Mouse (Mus musculus) T-cell, adult 66 days (primary cell): ENCODE results near the gene Vmn1r194. TPM values are rescaled to one million over a fixed set of nuclear protein-coding genes. Genes with fewer than 3 reads are reported as not detected.

ENCODE experiments used
- total RNA-seq, 2 experiments: library from RNA; stranded (reverse); gene quantifications; 3 replicates in 1 of 2; 4 replicates in 1 of 2; pipeline ENCODE4 v1.2.4; 2023

Gene Vmn1r194
- not detected for total RNA-seq

GRCm38 (mm10) chr13:22243915-22244314, at the start of gene Vmn1r194:
Vmn1r194 (plus strand) TSS chr13:22244215.

GRCm38 (mm10) chr13:22223060-22223459, 21.0 kb upstream of the Vmn1r194 start, which contains the start of gene Vmn1r193:
Vmn1r193 (minus strand) TSS chr13:22223160.

GRCm38 (mm10) chr13:22270222-22270621, 26.2 kb downstream of the Vmn1r194 start, which contains the start of gene Vmn1r195:
Vmn1r195 (plus strand) TSS chr13:22270522.

GRCm38 (mm10) chr13:22289620-22290019, 45.6 kb downstream of the Vmn1r194 start, which contains the start of gene Vmn1r196:
Vmn1r196 (plus strand) TSS chr13:22289920.

Other genes with a start within 250 kb of the Vmn1r194 start
- gene Prss16, start 234.5 kb upstream of the Vmn1r194 start, total RNA-seq, result under 1 TPM in 1 of 2 experiments, not detected in 1; 0.93 TPM
- 10 to 100 TPM in 1 of 2 experiments, 1 to 10 TPM in 1; 9.5 to 83.4 TPM for gene Hist1h2ah, start 208.6 kb upstream of the Vmn1r194 start, total RNA-seq
- 100 to 1,000 TPM in 1 of 2 experiments, 10 to 100 TPM in 1; 47.4 to 137 TPM for gene Hist1h2bk, start 208.3 kb upstream of the Vmn1r194 start, total RNA-seq
- 100 to 1,000 TPM in 1 of 2 experiments, 10 to 100 TPM in 1; 55.8 to 104 TPM for gene Hist1h4i, start 202.9 kb upstream of the Vmn1r194 start, total RNA-seq
- gene Hist1h2ag, start 201.3 kb upstream of the Vmn1r194 start, total RNA-seq, result 100 to 1,000 TPM in 1 of 2 experiments, 10 to 100 TPM in 1; 44.9 to 107 TPM
- 10 to 100 TPM; 39.1 to 88.2 TPM for gene Hist1h2bj, start 201.0 kb upstream of the Vmn1r194 start, total RNA-seq
- gene Vmn1r188, start 159.8 kb upstream of the Vmn1r194 start, total RNA-seq, result not detected
- not detected for gene Vmn1r189, start 138.4 kb upstream of the Vmn1r194 start, total RNA-seq
- not detected for gene Vmn1r191, start 60.2 kb upstream of the Vmn1r194 start, total RNA-seq
- gene Vmn1r192, start 53.1 kb upstream of the Vmn1r194 start, total RNA-seq, result not detected
- gene Vmn1r193, start 21.1 kb upstream of the Vmn1r194 start, total RNA-seq, result not detected
- gene Vmn1r195, start 26.3 kb downstream of the Vmn1r194 start, total RNA-seq, result not detected
- not detected for gene Vmn1r196, start 45.7 kb downstream of the Vmn1r194 start, total RNA-seq
- gene Vmn1r197, start 80.4 kb downstream of the Vmn1r194 start, total RNA-seq, result not detected
- gene Vmn1r198, start 106.1 kb downstream of the Vmn1r194 start, total RNA-seq, result not detected
- not detected for gene Vmn1r199, start 135.6 kb downstream of the Vmn1r194 start, total RNA-seq
- gene Vmn1r200, start 146.2 kb downstream of the Vmn1r194 start, total RNA-seq, result not detected
- not detected for gene Vmn1r201, start 227.7 kb downstream of the Vmn1r194 start, total RNA-seq